Mouse (Mus musculus): Measurements from ENCODE around the gene Palld.

The Palld gene

GRCm38 (mm10) chr8:61902521-61902920 lies at the start of gene Palld:
TSS of gene Palld (minus strand) at chr8:61902690.
- DNase-seq (ENCODE audit: low read depth, low spot score), result peak; percentile 78

GRCm38 (mm10) chr8:61937576-61937975 lies 35.1 kb upstream of the Palld start:
- DNase-seq (ENCODE audit: low read depth, low spot score), result no peak

DNA sequence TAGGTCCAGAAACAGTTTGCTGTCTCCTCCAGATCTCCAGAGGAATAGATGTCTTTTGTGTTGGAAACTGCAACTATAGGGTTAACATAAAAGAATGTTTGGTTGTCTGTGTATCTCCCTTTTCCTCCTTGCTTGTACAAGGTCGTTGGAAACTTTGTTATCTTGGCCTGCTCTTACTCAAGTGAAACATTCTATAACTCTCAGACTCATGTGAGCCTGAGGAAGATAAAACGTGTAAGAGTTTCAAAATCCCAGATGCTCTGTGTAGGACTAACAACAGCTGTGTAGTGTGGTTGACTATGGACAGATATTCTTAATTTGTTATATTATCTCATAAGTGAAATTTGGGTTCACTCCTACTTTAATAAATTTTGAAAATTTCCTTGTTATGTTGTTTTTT lies 30.8 kb upstream of the Palld start:
- DNase-seq (ENCODE audit: low read depth, low spot score), result no peak

DNA sequence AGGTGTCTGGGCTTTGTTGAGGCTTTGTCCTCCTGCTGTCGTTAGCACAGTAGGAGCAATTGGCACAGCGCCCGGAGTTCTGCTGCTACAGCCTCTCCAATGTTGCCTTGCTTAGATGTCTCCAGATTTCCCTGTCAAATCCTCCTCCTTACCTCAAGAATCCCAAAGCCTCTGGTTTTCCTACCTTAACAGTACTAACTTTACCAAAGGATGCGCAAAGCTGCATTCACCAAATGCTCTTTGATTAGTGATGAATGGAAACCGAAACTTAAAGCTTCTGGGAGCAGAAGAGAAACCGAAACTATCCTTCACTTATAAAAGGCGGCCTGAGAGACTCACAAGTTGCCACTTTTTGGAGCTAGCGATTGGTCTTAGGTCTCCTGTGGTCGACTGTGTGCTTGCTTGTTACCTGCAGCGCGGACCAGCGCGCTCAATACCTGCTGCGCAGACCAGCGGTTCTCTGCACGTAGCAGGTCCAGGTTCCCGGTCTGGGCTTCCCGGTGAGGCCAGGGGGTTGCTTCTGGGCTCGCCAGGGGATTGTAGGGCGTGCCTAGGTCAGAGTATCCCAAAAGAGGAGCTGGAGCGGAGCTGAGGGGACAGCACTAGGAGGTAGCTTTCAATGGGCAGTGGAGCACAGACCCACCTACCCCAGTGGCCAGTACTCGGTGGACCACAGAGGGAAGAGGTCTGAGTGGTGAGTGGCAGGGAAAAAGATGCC lies 25.4 kb upstream of the Palld start, which contains the start of gene Ddx60:
Ddx60 (plus strand) TSS at position 311 of the 718 bp plus-strand sequence.
- peak; percentile 51 for DNase-seq (ENCODE audit: low read depth, low spot score)

GRCm38 (mm10) chr8:61924518-61924917 lies 22.0 kb upstream of the Palld start:
- DNase-seq (ENCODE audit: low read depth, low spot score), result no peak

DNA sequence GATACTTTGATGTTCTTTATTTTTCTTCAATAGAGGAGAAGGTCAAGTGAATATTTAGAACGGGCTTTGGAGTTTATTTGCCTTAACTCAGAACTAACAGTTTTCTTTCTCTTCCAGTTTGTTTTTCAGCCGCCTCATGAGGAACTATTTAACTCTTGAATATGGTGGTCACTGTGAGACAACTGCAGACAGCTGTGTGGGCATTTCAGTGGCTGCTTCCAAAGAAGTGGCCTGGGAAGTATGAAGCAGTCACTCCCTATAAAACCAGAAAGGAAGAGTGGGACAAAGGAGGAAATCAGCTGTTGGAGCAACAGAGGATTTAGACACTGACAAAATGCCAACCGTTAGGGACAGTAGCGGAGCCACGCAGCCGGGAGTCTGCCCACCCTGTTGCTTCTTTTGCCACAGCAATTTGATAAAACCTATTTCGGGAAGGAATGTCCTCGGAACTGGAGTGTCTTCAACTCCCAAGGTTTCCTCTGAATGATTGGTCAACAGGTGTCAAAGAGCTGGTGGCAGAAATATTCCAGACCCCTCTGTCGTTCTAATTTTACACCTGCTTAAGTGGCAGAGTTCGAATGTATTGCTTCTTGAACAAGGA lies 19.1 kb upstream of the Palld start:
- no peak for DNase-seq (ENCODE audit: low read depth, low spot score)

GRCm38 (mm10) chr8:61920389-61920788 lies 17.9 kb upstream of the Palld start:
- DNase-seq (ENCODE audit: low read depth, low spot score), result no peak

DNA sequence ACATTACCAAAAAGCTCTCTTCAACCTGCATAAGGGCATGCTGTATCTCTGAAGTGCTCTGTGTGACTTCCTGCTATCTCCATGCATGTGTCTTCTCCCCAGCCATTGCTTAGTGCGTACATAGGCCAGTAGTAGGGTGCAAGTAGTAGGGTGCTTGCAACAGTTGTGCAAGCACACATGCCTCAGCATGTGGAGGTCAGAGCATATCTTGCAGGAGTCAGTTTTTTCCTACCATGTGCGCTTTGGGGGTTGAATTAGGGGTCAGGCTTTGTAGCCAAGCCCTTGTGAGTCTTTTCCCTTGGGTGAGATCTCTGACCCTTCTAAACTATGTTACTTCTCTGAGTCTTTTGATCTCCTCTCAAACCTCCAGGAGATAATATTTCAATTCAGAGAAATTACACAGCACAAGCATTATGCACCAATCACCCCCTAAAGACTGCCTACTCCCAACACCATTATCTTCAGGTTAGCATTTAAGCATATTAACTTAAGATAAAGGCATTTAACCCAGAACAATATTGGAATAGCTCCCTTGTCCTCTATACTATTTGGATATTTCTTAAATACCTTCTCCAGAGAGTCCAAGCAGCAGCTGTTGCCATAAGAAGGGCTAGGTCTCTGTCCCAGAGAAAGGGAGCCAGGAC lies 16.8 kb upstream of the Palld start:
- DNase-seq (ENCODE audit: low read depth, low spot score), result no peak

- no peak for DNase-seq (ENCODE audit: low read depth, low spot score)
Measured at GRCm38 (mm10) chr8:61917287-61917686, 14.8 kb upstream of the Palld start.

DNA sequence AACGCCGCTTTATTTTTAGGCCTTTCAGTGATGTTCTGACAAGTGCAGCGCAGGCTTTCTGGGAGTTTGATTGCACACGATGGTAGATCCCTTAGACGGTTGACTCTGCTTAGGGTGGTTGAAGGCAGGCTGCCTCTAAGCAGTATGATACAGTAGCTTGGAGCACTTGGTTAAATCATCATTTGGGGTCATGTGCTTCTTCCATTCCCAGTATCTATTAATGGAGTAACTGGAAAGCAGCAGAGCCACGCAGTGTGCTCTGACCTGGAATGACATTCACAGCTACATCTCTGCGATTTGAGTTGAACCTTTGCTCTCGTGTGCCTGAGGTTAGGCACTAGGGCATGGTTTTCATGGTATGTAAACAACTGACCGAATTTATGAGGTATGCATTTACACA lies 11.5 kb upstream of the Palld start:
- peak; percentile 64 for DNase-seq (ENCODE audit: low read depth, low spot score)

- DNase-seq (ENCODE audit: low read depth, low spot score), result no peak
Measured at GRCm38 (mm10) chr8:61912817-61913216, 10.3 kb upstream of the Palld start.

DNA sequence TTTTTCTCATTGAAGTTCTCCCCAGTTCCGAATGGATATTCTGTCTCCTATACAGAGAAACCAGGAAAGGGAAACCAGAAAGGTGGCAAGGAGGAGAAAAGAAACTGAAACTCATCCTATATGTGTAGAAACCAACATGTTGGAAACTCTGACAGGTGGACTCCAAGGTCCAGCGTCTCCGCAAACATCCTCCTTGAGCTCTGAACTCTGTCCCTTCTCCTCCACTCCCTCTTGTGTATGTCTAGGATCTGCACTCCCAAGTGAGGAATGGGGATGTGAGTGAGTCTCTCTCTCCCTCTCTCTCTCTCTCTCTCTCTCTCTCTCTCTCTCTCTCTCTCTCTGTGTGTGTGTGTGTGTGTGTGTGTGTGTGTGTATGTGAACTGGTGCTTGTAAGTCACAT lies 6.8 kb upstream of the Palld start:
- no peak for DNase-seq (ENCODE audit: low read depth, low spot score)

DNA sequence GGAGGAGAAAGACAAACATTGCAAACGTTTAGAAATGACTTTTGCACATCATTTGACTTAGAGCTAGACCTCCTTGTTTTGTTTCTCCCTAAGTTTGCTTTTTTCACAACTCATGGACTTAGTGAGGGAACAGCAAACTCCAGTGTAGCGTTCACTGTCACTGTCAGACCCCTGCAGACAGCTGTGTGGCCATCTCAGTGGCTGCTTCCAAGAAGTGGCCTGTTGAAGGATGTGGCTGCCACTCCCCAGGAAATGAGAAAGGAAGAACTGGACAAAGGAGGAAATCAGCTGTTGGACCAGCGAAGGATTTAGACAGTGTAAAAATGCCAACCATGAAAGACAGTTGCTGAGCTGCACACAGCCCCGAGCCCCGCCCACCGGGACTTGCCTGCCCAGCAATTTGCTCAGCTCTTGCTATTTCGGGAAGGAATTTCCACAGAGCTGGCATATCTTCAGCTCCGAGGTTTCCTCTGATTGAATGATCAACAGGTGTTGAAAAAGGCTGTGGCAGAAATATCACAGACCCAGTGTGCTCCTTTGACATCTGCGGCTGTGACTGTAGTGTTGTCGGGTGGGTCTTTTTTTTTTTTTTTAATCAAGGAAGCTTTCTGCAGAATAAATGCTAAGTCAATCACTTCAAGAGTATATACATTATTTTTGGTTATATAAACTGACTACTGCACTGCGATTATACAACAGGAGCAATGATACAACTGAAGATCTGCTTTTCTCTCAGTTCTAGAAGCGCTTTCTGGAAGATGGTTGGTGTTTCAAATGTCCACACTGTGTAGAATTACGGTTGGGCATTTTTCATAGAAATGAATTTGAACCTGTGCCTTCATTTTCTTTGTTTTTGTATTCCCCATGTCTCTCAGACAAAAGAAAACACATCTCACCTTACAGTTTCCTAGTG lies 6.1 kb upstream of the Palld start:
- peak; percentile 90 for DNase-seq (ENCODE audit: low read depth, low spot score)

DNA sequence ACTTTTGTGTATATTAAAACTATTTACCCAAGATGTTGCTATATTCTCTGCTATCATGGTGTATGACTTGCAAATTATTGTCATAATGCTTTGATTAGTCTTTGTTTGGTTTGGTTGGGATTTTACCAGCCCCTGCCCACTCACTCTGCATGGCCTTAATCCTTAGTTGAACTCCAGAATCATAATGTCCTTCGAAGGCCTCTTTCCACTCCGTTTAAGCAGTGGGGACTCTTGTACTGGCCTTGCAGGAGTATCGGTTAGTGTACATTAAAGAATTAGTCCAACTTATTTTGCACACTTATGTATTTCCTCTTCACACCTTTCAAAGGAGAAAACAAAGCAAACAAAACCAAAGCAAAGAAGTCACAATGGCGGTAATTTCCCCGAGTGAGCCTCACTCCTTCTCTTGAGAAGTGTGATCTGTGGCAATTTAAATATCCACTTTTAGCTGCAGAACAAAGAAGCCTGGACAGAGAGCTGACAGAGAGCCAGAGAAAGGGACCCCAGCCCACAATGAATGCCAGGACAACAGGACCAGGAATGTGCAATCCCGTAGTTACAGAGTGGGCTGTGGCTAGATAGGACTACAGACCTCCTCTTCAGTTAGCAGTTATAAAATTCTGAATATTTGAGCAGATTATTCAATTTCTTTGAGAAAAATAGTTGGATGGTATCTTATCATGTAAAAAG lies 1.3 kb downstream of the Palld start:
- DNase-seq (ENCODE audit: low read depth, low spot score), result no peak

GRCm38 (mm10) chr8:61897402-61897801 lies 5.1 kb downstream of the Palld start:
- DNase-seq (ENCODE audit: low read depth, low spot score), result no peak

DNA sequence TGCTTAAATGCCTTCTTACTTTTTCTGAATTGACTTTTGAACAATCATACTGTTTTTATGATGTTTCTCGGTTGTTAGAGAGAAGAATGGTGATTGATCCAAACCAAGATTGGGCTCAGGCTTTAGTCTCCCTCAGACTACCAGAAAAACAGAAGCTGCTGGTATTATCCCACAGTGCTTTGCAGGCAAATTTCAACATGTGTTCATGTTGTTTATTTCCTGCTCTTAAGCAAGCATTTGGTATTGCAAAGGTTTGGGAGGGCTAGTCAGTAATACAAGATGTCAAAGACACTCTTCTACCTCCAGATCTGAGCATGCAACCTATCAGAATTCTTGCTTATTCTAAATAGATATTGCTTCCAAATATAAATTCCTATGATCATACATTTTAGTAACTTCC lies 5.7 kb downstream of the Palld start:
- DNase-seq (ENCODE audit: low read depth, low spot score), result no peak

GRCm38 (mm10) chr8:61894062-61894461 lies 8.4 kb downstream of the Palld start:
- DNase-seq (ENCODE audit: low read depth, low spot score), result no peak

- DNase-seq (ENCODE audit: low read depth, low spot score), result no peak
Measured at GRCm38 (mm10) chr8:61877607-61878006, 24.9 kb downstream of the Palld start.

DNA sequence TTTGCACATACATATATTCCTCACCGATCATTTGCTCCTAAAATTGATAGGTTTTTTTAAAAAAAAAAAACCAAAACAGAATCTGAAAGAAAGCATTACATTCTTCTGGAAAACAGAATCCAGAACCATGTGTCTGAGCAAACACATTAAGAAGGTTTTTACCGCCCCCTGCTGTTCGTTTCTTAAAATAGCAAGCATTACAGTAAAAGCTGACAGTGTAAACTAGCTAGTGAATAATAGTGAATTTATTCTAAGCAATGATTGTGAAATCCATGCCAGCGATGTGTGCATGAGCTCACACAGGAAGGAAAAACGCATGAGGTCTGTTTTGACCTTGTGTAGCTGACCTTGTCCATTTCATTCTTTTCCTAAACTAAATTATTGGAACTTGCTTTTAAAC lies 27.2 kb downstream of the Palld start:
- peak; percentile 63 for DNase-seq (ENCODE audit: low read depth, low spot score)

DNA sequence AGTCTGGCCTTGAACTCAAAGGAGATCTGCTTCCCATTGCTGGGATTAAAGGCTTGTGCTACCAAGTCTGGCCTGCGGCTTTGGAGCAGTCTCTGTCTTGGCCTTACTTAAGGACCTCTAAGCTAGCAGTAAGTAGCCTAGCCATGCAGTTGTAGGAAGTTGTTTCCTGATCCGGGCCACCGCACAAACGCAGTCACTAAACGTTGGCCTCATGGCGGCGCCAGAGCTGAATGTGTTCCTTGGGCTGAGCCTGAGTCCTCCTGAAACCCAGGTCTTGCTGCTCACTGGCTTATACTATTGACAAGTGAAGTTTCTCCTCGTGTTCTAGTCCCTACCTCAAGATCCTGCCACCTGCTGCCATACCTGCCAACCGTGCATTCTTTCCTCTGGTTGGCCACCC lies 28.5 kb downstream of the Palld start:
- no peak for DNase-seq (ENCODE audit: low read depth, low spot score)

- peak; percentile 43 for DNase-seq (ENCODE audit: low read depth, low spot score)
Measured at GRCm38 (mm10) chr8:61868481-61868880, 34.0 kb downstream of the Palld start.
